8 mouse cellular contexts compared by ENCODE assay signal in genomic region chr13:94788771-94789649, GRCm38 (mm10). TPM values are rescaled to one million over a fixed set of nuclear protein-coding genes. Genes with fewer than 3 reads are reported as not detected.
DNase-seq lines count a peak whose midpoint lies in the region; ATAC-seq lines count a peak whose summit lies in the region.

TSS of gene Tbca (plus strand) at chr13:94788910.

- H3K4me2 ChIP-seq in hindbrain, embryonic 16.5 days (ENCODE audit: low read length), result peak within 1 kb of the TSS; percentile 58

- peak within 1 kb of the TSS; percentile 72 for H3K4me3 ChIP-seq in hindbrain, embryonic 16.5 days (ENCODE audit: low read length)
- peak within 1 kb of the TSS; percentile 59 for H3K4me3 ChIP-seq in macrophage (ENCODE audit: inconsistent target)

- H3K36me3 ChIP-seq in hindbrain, embryonic 16.5 days (ENCODE audit: control insufficient read depth, insufficient read depth, low read length), result no peaks in the 10 kb centered on the region
- H3K36me3 ChIP-seq in macrophage (ENCODE audit: inconsistent target), result no peaks in the 10 kb centered on the region

- WGBS in hindbrain, embryonic 16.5 days, result under 1% methylated on average over 74 of the region's 81 CpGs
- WGBS in macrophage (ENCODE audit: missing documents), result under 1% methylated on average over 78 of the region's 81 CpGs

- peak within 1 kb of the TSS; percentile 90 for H3K27ac ChIP-seq in hindbrain, embryonic 16.5 days (ENCODE audit: low read depth, low read length)
- no peak within 1 kb of the TSS for H3K27ac ChIP-seq in macrophage

- H3K27me3 ChIP-seq in hindbrain, embryonic 16.5 days (replicated peaks; ENCODE audit: control insufficient read depth, insufficient read depth, low read length), result 0 out of 2 replicates have a peak, but pooled peaks cover 2% of the 10 kb centered on the region

- H3K9me3 ChIP-seq in hindbrain, embryonic 16.5 days (ENCODE audit: control insufficient read depth, low read length), result no peaks in the 10 kb centered on the region

- peak within 1 kb of the TSS; percentile 97 for H3K9ac ChIP-seq in hindbrain, embryonic 16.5 days (ENCODE audit: low read depth, low read length)

- peak; percentile 85 for DNase-seq in T-cell, adult 2 months (ENCODE audit: low spot score)
- peak; percentile 89 to 90 for DNase-seq in cerebellum, postnatal 36 days
- DNase-seq in gastrocnemius, adult 18-20 months (ENCODE audit: low spot score), result peak; percentile 84
- peak; percentile 86 to 87 for DNase-seq in left cerebral cortex, adult 18-20 months (ENCODE audit: low spot score in 2 of 2)
- peak; percentile 83 for DNase-seq in right cerebral cortex, adult 18-20 months
- DNase-seq in urinary bladder, postnatal 10 days (ENCODE audit: low spot score), result peak; percentile 49

- peak; percentile 98 for ATAC-seq in hindbrain, embryonic 16.5 days

- H3K79me2 ChIP-seq in macrophage (ENCODE audit: inconsistent target), result peaks cover 49% of the 10 kb centered on the region

- H3K4me1 ChIP-seq in hindbrain, embryonic 16.5 days (ENCODE audit: control insufficient read depth, insufficient read depth, low read depth, low read length), result peaks cover 7% of the 10 kb centered on the region

RNA-seq across cellular contexts. Expression of gene Tbca, which starts in this region (rescaled TPM):
- total RNA-seq in gastrocnemius, adult 18-20 months (2021), result 10 to 100 TPM; 55.9 to 70.3 TPM
- polyA plus RNA-seq in hindbrain, embryonic 16.5 days (2015; fragmentation: Nextera tagmentation; extraction: Ambion mirVana), result 270 and 273 TPM in 2 replicates
- total RNA-seq in left cerebral cortex, adult 18-20 months (2021), result 100 to 1,000 TPM; 127 to 132 TPM
- 10 to 100 TPM in 23 of 26 experiments, 1 to 10 TPM in 2, not detected in 1; 7.3 to 54.6 (median 22.2) TPM for total RNA-seq in macrophage (2018; cell fraction: chromatin; rRNA removed)
- 100 to 1,000 TPM; 165 to 318 (median 226) TPM for total RNA-seq in macrophage (2018; cell fraction: cytosol; rRNA removed)
- 10 to 100 TPM; 22.1 to 69.0 (median 40.0) TPM for total RNA-seq in macrophage (2018; cell fraction: nucleus; rRNA removed)
- 226 to 412 TPM (median 326 TPM) in 3 replicates for polyA plus RNA-seq in macrophage (2018)
